9 mouse cellular contexts compared by ENCODE assay signal in the genomic region with DNA sequence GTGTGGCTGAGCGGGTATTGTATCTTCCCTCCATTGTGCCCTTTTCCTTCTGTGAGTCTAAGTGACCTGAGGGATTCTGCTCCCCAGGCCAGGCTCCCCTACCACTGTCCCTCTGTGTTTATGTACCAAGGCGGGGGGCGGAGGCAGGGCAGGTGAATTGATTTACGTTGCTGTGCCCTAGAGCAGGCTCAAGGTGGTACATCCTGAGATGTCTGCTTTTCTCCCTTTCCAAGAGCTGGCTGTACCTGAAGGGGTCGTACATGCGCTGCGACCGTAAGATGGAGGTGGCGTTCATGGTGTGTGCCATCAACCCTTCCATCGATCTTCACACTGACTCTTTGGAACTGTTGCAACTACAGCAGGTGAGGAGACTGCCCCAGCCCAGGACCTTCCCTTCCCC. TPM values are rescaled to one million over a fixed set of nuclear protein-coding genes. Genes with fewer than 3 reads are reported as not detected.
DNase-seq lines count a peak whose midpoint lies in the region; ATAC-seq and TF ChIP-seq lines count a peak whose summit lies in the region.
"Had no signal": no experiment of that assay in that cellular context is flagged by ENCODE, and none has a peak within 500 bp of the region (broad histone marks: within the 10 kb centered on the region; RNA-seq: fewer than 3 reads in every experiment).

No protein-coding gene starts in this region.

- no peak for TF ChIP-seq CTCF in gastrocnemius, adult 2 months (IDR thresholded peaks at IDR 0.05)

- intact Hi-C loops in gastrocnemius, adult 2 months (cut with DNase I): loop anchor here (10.0 kb wide), 1 partner anchor 212 kb away; a partner anchor contains a TSS

- H3K4me3 ChIP-seq in gastrocnemius, adult 2 months: no peak overlapping the region; the same call in 1 of the 2 replicates
- peak overlapping the region; percentile 72 for H3K4me3 ChIP-seq in megakaryocyte, embryonic 14.5 days (replicated peaks)
- H3K4me3 ChIP-seq in limb, embryonic 14.5 days (replicated peaks; ENCODE audit: low read length): peak overlapping the region; percentile 87; the same call in 1 of the 2 replicates

- H3K4me2 ChIP-seq in limb, embryonic 14.5 days (replicated peaks; ENCODE audit: low read depth, low read length, severe bottlenecking): peak overlapping the region; percentile 75; the same call in 1 of the 2 replicates

- no peak overlapping the region for H3K27ac ChIP-seq in gastrocnemius, adult 2 months
- no peak overlapping the region for H3K27ac ChIP-seq in limb, embryonic 14.5 days (replicated peaks; ENCODE audit: low read depth, low read length)

- peak; percentile 16 for DNase-seq in gastrocnemius, adult 2 months
- no peak for DNase-seq in gastrocnemius, postnatal 25 days
- DNase-seq in limb, embryonic 14.5 days (ENCODE audit: low spot score): no peak
- no peak for DNase-seq in right cerebral cortex, adult 2 months (ENCODE audit: low spot score in 2 of 2)
- no peak for DNase-seq in right cerebral cortex, postnatal 14 days
- DNase-seq: adrenal gland, postnatal 10 days had no signal

- H3K27me3 ChIP-seq in megakaryocyte, embryonic 14.5 days (replicated peaks): no peaks in the 10 kb centered on the region
- no peaks in the 10 kb centered on the region for H3K27me3 ChIP-seq in limb, embryonic 14.5 days (ENCODE audit: control insufficient read depth, insufficient read depth, low read length)

- H3K36me3 ChIP-seq in megakaryocyte, embryonic 14.5 days (replicated peaks; ENCODE audit: low read length): peaks cover 44% of the 10 kb centered on the region
- H3K36me3 ChIP-seq in limb, embryonic 14.5 days (ENCODE audit: control insufficient read depth, insufficient read depth, low read length): peaks cover 41% of the 10 kb centered on the region

- ATAC-seq in megakaryocyte, adult 5-6 weeks (ENCODE audit: poor library complexity, severe bottlenecking): no peak
- ATAC-seq in limb, embryonic 14.5 days (ENCODE audit: low FRiP score, low read depth): no peak
- ATAC-seq in frontal cortex, adult (ENCODE audit: low TSS enrichment): no peak

- H3K9ac ChIP-seq in limb, embryonic 14.5 days (ENCODE audit: low read depth, low read length, severe bottlenecking): peak overlapping the region; percentile 83; the same call in 1 of the 2 replicates

- 86% methylated on average over 10 of the region's 10 CpGs for WGBS in limb, embryonic 14.5 days

- no peaks in the 10 kb centered on the region for H3K9me3 ChIP-seq in megakaryocyte, embryonic 14.5 days
- H3K9me3 ChIP-seq in limb, embryonic 14.5 days (ENCODE audit: control insufficient read depth, low read length): no peaks in the 10 kb centered on the region

- TF ChIP-seq POLR2A in limb, embryonic 14.5 days (IDR thresholded peaks at IDR 0.05; ENCODE audit: borderline replicate concordance, extremely low read depth, insufficient read depth, insufficient read length): no peak

- H3K4me1 ChIP-seq in megakaryocyte, embryonic 14.5 days: peaks cover 75% of the 10 kb centered on the region
- peaks cover 20% of the 10 kb centered on the region for H3K4me1 ChIP-seq in limb, embryonic 14.5 days (ENCODE audit: control insufficient read depth, insufficient read depth, low read length)

RNA-seq across cellular contexts. Expression of a gene that starts 2.1 kb away (rescaled TPM):
- total RNA-seq in gastrocnemius, adult 2 months (2021): 1 to 10 TPM; 7.0 to 7.8 TPM
- total RNA-seq in gastrocnemius, postnatal 25 days (2021): 1 to 10 TPM; 5.0 to 7.0 TPM
- polyA plus RNA-seq in megakaryocyte, embryonic 14.5 days (2012; ENCODE audit: insufficient read depth, low replicate concordance): 70.2 and 174 TPM in 2 replicates
- 15.1 and 16.6 TPM in 2 replicates for total RNA-seq in megakaryocyte, adult 5-6 weeks (2015)
- total RNA-seq in megakaryocyte, adult 5-6 weeks (2017): 19.2 and 20.7 TPM in 2 replicates
- polyA plus RNA-seq in limb, embryonic 14.5 days (2012; rRNA removed): 102 and 117 TPM in 2 replicates
- 60.4 and 65.6 TPM in 2 replicates for polyA plus RNA-seq in limb, embryonic 14.5 days (2014; fragmentation: Nextera tagmentation; extraction: Ambion mirVana)

RNA-seq across cellular contexts. Expression of a gene that starts 4.0 kb away (rescaled TPM):
- 10 to 100 TPM; 13.1 to 14.2 TPM for total RNA-seq in gastrocnemius, adult 2 months (2021)
- 10 to 100 TPM in 1 of 2 experiments, 1 to 10 TPM in 1; 9.2 to 14.6 TPM for total RNA-seq in gastrocnemius, postnatal 25 days (2021)
- polyA plus RNA-seq in megakaryocyte, embryonic 14.5 days (2012; ENCODE audit: insufficient read depth, low replicate concordance): 9.3 and 21.8 TPM in 2 replicates
- total RNA-seq in megakaryocyte, adult 5-6 weeks (2015): 35.0 and 43.3 TPM in 2 replicates
- 66.3 and 79.6 TPM in 2 replicates for total RNA-seq in megakaryocyte, adult 5-6 weeks (2017)
- polyA plus RNA-seq in limb, embryonic 14.5 days (2012; rRNA removed): 90.4 and 122 TPM in 2 replicates
- polyA plus RNA-seq in limb, embryonic 14.5 days (2014; fragmentation: Nextera tagmentation; extraction: Ambion mirVana): 8.8 and 10.5 TPM in 2 replicates

RNA-seq across cellular contexts. Expression of a gene that starts 26.6 kb away (rescaled TPM):
- 10 to 100 TPM; 95.2 to 98.6 TPM for total RNA-seq in gastrocnemius, adult 2 months (2021)
- 10 to 100 TPM; 65.5 to 75.2 TPM for total RNA-seq in gastrocnemius, postnatal 25 days (2021)
- 1,025 and 2,643 TPM in 2 replicates for polyA plus RNA-seq in megakaryocyte, embryonic 14.5 days (2012; ENCODE audit: insufficient read depth, low replicate concordance)
- 164 and 205 TPM in 2 replicates for total RNA-seq in megakaryocyte, adult 5-6 weeks (2015)
- total RNA-seq in megakaryocyte, adult 5-6 weeks (2017): 179 and 212 TPM in 2 replicates
- polyA plus RNA-seq in limb, embryonic 14.5 days (2012; rRNA removed): 252 and 276 TPM in 2 replicates
- polyA plus RNA-seq in limb, embryonic 14.5 days (2014; fragmentation: Nextera tagmentation; extraction: Ambion mirVana): 149 and 159 TPM in 2 replicates

RNA-seq across cellular contexts. Expression of a gene that starts 30.7 kb away (rescaled TPM):
- total RNA-seq in gastrocnemius, adult 2 months (2021): 1 to 10 TPM; 6.0 to 6.4 TPM
- total RNA-seq in gastrocnemius, postnatal 25 days (2021): 1 to 10 TPM; 4.0 to 5.1 TPM
- 4.8 and 6.6 TPM in 2 replicates for polyA plus RNA-seq in megakaryocyte, embryonic 14.5 days (2012; ENCODE audit: insufficient read depth, low replicate concordance)
- total RNA-seq in megakaryocyte, adult 5-6 weeks (2015): 0.56 and 0.68 TPM in 2 replicates
- total RNA-seq in megakaryocyte, adult 5-6 weeks (2017): 0.88 and 1.3 TPM in 2 replicates
- 15.2 and 17.0 TPM in 2 replicates for polyA plus RNA-seq in limb, embryonic 14.5 days (2012; rRNA removed)
- polyA plus RNA-seq in limb, embryonic 14.5 days (2014; fragmentation: Nextera tagmentation; extraction: Ambion mirVana): 1.4 and 2.0 TPM in 2 replicates

RNA-seq across cellular contexts. Expression of a gene that starts 47.3 kb away (rescaled TPM):
- over 10,000 TPM in 1 of 2 experiments, 1,000 to 10,000 TPM in 1; 6,181 to 10,031 TPM for total RNA-seq in gastrocnemius, adult 2 months (2021)
- 1,000 to 10,000 TPM; 5,552 to 6,904 TPM for total RNA-seq in gastrocnemius, postnatal 25 days (2021)
- polyA plus RNA-seq in megakaryocyte, embryonic 14.5 days (2012; ENCODE audit: insufficient read depth, low replicate concordance): 3.6 TPM in 1 of 2 replicates, not detected in the other
- 0.80 and 3.2 TPM in 2 replicates for total RNA-seq in megakaryocyte, adult 5-6 weeks (2015)
- 0.11 and 0.12 TPM in 2 replicates for total RNA-seq in megakaryocyte, adult 5-6 weeks (2017)
- 20.5 and 23.9 TPM in 2 replicates for polyA plus RNA-seq in limb, embryonic 14.5 days (2012; rRNA removed)
- 17.3 and 22.8 TPM in 2 replicates for polyA plus RNA-seq in limb, embryonic 14.5 days (2014; fragmentation: Nextera tagmentation; extraction: Ambion mirVana)
